Mouse (Mus musculus) mesoderm, embryonic 11.5 days (tissue): ENCODE measurements around the gene Klhl23.
A peak's percentile ranks its signal among the peaks of the same experiment; 100 is the strongest.
"Not testable (repeated sequence)": the region's sequence is repeated elsewhere in the genome, so short reads cannot be mapped to it uniquely, and the experiment has no call there.

ENCODE experiments used
- DNase-seq: peaks from one replicate; pipeline ENCODE4 v3.0.0-alpha.2; 2012; ENCODE audit warnings: low read depth, low spot score

Gene Klhl23

DNA sequence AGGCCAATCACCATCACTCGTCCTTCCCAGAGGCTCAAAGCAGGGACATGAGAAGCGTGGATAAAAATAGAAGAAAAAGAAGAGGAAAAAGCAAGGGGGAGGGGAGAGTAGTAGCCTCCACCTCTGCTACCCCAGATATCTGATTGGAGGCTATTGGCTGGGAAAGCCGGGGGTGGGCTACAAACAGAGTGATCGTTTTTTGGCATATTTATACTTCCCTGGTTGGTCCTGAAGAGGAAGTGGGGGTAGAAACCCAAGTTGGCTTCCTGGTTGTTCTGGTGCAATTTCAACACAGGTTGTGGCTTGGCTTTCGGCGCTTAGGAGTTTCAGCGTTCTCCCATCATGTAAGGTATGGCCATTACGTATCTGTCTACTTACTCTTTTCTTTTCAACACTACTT, at the start of gene Klhl23:
Gene Klhl23, plus strand, starts transcription at position 234 of the 400 bp plus-strand sequence.
- peak; percentile 7 for DNase-seq

DNA sequence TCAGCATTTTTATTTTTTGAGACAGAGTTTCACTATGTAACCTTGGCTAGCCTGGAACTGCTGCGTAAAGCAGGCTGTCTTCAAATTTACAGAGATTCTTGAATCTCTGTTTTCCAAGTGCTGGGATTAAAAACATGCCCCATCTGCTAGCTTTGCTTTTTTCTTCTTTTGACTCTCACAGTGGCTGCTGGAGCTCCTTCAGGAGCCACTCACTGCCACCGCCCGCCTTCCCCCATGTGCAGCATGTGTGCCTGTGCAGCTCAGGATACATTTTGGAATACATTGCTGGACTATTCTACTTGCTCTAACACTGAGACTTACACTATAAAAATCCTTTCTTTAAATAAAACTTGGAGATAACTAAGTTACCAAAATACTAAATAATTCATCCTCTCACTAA, 48.4 kb upstream of the Klhl23 start:
- DNase-seq: no peak

DNA sequence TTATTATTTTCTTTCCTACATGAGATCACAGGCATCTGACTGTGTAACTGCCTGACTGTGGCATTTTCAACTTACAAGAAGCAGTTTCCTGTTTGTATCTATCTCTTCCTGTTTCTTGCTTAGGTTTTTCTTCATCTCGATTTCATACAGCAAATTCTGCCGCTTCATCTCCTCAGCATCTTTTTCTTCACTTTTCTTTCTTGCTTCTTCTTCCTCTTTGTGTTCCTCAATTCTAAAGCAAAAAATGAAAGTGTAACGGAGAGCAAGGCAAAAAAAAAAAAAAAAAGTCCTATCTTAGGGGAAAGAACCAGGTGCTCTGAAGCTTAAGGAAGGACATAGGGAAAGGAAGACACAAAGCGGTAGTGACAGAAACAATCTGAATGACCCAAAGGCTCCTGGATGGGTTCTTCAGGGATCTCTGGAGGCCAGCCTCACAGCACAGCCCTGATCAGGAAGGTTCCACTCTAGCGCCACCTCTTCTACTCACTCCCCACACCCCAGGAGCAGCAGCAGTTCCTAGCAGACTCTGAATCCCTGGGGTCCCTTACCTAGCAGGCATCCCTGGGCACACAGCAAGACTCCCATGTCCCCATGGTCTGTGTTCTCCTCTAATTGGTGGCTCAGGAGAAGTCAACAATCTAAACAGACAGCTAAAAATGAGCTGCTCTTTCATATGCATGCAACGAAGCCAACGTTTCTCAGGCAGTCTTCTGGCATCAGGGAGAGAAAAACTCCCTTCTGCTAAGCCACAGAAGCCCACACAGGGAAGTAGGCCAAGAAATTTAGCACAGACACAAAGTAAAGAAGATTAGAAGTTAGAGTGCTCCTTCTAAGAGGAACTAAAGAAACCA, 43.5 kb upstream of the Klhl23 start:
- DNase-seq: no peak

DNA sequence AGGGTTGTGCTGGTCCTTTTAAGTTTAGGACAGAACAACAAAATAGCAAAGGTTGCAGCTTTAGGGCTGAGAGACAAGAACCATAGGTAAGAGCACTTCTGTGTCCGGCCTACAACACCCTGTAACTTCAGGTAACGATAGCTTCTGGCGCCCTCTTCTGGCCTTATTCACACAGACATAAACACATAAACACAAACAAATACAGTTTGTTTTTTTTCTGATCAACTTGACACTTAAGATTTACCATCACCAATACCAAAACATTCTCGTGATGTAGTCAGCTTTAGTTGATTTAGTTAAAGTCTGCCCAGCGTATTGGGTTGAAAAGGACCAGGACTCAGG, 42.9 kb upstream of the Klhl23 start:
- no peak for DNase-seq

DNA sequence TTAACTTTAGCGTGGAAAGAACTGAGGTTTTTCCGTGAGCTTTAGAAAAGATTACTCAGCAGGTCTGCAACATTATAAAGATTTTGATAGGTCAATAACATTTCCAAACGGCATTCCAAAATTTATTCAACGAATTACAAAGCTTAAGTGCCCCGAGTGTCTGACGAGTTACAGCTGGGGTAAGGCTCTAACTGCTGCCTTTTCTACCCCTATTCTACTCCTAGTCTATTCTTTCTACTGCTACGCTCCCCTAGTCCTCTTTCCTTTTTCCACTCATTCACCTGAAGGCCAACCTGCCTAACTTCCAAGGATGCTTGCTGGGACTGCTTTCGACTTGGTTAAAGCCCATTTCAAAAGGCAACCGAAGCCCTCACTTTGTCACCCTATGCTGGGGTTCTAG, 32.8 kb upstream of the Klhl23 start:
- no peak for DNase-seq

DNA sequence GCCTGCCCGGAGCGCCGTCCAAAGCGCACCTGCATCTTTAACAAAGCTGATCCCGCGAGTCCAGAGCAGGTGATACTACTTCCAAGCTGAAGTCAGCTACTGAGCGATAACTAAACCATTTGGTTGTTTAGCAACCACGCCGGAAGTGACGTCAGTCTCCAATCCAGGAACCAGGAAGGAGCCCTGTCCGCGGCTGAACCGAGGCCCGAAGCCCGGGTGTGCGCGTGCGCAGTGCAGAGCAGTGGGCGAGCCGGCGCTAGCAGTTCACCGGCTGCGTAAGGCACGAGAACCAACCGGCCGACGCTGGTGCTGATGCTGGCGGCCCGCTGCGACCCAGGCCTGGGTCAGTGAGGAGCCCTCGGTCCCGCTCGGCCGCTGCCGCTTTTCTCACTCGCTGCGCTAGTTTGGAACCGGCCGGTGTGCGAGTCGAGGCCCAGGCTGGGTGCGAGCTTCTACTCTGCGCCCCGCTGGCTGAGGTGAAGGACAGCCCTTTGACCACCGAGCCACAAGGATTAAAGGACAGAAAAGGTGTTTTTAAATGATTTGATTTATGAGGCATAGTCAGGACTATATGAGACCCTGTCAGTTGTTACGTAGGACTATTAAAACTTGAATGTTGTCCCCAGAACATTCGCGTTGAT, 32.2 kb upstream of the Klhl23 start, which contains the start of the genes Ccdc173 and Phospho2:
Gene Ccdc173, minus strand, starts transcription at position 147 of the 641 bp plus-strand sequence.
Gene Phospho2, plus strand, starts transcription at position 195 of the 641 bp plus-strand sequence.
- DNase-seq: peak; percentile 99

DNA sequence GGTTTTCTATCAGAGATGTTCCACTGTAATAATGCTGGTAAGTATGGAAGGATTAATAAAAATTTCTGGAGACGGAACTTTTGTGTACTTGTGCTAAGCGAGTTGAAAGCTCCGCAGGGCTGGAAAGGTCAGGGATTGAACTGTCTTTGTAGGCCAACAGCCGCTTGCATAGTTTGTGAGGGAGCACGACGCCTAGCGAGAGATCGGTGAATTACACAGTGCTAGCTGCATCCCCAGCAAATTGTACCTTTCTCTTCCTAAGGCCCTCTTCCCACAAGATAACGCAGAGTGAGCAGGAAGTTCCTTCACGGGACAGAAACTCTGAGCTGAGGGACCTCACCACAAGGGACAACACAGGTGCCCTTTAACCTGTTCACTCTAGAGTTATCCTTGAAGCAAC, 31.5 kb upstream of the Klhl23 start:
- peak; percentile 91 for DNase-seq

DNA sequence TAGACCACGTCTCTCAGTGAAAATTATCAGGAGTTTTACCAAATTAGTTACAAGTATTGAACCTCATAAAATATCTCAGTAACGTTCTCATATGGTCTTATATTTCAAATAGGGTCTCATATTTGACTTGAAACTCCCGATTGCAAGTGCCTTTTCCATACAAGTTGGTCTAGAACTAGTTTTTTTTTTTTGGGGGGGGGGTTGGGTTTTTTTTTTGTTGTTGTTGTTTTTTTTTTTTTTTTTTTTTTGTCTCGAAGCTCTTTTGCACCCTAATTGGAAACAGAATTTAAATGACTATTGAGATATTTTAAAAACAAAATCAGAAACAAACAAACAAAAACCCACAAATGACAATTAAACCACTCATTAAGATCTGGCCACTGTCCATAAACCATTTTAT, 31.0 kb upstream of the Klhl23 start:
- DNase-seq: no peak

DNA sequence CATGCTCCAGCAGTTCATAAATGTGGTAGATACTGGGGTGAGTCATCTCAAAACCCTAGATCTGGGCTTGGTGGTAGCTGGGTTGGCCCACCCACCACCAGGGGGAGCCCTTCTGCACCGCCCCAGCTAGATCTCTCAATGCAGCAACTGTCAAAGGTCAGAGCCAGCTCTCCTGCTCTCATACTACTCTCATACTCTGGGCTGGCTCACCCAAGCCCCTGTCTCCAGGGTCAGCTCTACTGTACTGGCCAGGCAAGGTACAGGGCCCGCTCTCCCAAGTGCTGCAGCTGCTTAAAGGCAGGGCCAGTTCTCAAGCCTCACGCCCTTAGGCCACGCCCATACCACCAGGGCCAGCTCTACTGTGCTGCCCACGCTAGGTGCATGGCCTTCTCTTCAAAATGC, 18.8 kb upstream of the Klhl23 start:
- DNase-seq: peak; percentile 7

DNA sequence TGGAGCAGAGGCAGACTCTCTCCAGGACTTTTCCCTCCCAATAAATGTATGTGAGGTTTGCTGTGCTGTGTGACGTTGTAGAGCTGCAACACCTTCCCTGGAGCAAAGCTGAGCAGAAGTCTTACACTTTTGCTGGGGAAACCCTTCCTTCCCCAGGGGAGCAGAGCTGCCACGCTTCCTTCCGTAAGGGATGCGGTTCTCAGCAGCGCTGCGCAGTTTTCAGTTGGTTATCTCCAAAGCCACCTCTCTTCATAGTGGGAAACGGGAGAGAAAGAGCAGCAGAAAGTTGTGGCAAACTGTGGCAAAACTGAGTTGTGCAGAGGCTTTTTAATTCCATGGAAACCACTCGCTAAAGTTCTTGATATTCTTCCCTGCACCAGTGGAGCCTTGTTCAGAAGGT, 18.0 kb upstream of the Klhl23 start:
- DNase-seq: no peak

DNA sequence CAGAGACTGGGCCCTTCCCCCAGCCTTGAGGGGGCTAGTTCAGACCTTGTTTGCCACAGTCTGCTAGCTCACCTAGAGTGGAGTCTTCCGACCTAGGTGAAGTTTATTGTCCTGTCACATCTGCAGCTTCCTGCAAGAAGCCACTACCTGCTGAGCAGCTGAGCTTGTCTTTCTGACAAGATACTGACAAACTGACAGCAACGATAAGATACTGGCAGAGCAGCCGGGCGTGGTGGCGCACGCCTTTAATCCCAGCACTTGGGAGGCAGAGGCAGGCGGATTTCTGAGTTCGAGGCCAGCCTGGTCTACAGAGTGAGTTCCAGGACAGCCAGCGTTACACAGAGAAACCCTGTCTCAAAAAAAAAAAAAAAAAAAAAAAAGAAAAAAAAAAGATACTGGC, 17.1 kb upstream of the Klhl23 start:
- not testable (repeated sequence) for DNase-seq

DNA sequence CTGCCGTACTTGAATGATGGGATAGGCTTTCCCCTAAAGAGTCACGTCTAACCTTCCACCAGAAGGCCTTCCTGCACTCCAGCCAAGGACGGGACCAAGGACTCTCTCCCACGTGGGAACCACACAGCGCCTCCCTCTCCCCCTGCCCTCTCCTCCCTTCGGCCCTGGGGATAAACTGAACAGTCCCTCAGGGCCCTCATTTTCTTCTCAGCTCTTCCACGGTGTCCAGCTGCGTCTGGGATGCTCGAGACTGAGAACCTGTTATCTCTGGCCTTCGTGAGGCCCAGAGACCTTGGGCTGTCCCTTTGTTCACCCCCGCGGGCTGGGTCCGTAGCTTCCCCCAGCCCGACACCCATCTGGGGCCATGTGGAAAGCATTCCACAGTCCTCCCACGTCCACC, 11.6 kb upstream of the Klhl23 start:
- DNase-seq: no peak

DNA sequence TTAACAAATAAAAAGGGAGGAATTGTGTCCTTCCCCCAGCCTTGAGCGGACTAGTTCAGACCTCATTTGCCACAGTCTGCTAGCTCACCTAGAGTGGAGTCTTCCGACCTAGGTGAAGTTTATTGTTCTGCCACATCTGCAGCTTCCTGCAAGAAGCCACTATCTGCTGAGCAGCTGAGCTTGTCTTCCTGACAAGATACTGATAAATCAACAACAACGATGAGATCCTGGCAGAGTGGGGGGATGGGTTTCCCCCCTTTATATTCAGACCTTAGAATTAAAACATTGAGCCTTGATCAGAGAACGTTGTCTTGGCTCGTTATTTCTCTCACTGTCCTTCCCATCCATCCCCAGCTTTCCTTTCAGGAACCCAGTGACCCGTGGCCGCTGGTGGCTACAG, 10.4 kb upstream of the Klhl23 start:
- DNase-seq: not testable (repeated sequence)

DNA sequence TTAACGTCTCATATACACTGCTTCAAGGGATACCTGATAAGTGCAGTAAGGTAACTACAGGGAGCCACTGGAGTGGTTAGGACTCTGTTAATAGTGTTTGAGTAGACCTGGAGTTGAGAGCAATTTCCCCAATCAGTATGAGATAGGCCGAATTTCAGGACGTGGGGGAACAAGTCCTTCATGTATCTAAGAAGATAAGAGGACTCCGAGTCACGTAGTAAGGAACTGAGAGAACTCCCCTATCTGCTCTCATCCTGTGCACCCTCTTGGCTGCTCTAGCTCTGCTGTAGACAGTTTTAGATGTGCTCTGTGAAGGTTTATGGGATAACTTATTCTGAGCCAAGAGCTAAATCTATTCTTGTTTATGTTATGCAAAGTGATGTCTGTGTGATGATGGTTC, 5.2 kb upstream of the Klhl23 start:
- DNase-seq: no peak

DNA sequence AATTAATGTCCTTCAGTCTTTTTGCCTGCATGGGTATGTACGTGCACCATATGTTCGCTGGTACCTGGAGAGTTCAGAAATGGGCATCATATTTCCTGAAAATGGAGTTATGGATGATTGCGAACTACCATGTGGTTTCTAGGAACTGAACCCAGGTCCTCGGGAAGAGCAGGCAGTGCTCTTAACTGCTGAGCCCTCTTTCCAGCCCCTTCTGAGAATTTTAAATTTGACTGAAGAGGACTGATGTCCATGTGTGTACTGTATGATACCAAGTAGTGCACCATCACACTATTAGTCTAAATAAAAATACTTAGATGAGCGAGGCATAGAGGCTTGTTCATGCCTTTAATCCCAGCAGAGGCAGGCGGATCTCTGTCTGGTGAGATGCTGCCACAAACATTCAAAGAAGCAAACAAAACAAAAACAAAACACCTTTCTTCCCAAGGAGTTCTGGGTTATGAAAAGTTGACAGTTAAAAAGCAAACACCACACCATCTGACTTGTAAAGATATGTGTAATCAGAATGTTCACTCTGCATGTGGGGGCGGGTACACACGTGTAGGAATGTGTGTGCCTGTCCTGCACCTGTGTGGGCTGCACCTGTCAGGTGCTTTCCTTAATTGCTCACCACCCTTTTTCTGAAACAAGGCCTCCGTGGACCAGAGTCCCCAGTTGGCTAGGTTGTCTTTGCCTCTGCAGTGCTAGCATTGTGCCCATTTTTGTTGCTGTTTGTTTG, 3.2 kb upstream of the Klhl23 start:
- no peak for DNase-seq

DNA sequence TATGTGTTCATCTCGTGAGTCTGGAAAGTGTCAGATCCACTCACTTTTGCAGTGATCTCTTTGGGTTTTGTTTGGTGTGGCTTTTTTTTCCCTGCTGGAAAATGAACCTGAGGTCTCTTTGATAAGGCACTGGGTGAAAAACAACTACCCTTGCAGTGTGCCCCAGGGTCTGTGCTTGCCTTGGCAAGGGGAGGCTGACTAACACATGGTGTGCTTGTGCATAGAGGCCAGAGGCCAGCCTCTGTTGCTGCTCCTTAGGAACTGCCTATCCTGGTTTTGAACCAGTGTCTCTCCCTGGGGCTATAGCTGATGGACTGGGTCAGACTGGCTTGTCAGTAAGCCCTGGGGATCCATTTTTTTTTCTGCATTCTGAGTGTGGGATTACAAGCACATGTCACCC, 1.5 kb upstream of the Klhl23 start:
- DNase-seq: no peak

DNA sequence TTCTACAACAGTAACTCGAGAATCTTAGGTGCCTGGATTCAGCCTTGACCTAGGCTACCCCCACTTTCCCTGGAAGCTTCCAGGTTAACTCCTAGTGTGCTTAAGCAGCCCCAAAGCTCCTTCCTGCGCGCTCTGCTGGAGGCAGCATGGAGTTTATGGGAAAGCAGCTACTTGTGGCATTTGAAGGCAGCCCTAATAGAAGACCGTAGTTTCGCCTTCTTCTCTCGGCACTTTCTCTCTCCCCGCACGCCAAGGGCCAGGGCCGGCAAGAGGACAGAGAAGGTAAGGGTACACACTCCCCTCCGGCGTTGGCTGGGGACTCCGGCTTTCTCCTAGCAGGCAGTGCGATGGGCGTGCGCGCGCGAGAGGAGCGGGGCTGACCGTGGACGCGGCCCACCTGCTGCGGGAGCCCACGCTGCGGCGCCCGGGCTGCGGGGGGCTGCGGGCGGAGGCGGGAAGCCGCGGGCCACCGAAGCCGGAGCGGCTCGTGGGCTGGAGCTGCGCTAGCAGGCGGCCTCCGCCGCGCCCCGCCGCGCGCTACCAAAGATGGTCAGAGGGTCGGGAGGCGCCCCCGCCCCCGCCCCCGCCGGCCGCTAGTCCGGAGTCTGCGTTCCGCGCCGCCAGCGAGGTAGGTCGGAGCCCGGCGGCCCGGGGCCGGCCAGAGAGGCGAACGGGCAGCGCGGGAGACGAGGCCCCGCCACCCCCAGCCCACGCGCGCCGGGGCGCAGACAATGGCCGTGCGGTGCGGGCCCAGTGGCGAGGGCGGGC, 801 bp downstream of the Klhl23 start:
- DNase-seq: peak; percentile 58

DNA sequence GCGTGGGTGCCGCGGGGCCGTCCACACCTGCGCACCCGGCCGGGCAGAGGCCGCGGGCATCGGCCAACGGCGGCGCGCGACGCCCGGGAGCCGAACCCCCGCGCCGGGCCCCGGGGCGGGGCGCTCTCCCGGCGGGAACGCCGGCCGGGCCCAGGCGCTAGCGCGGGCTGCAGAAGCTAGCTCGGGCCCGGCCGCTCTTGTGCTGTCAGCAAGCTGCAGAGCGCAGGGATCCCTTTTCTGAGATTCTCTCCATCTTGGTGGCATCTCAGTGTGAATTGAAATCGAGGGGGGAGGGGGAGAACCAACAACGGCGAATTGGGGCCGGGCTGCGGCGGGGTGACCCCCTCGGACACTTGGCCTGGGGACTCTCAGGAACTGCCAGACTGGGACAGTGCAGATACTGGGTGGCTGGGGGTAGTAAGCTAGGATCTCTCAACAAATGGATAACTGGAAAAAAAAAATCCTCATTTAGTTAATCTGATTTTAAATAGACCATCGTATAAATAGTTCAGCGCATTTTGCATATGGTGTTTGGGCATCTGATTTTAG, 1.5 kb downstream of the Klhl23 start:
- DNase-seq: peak; percentile 61

DNA sequence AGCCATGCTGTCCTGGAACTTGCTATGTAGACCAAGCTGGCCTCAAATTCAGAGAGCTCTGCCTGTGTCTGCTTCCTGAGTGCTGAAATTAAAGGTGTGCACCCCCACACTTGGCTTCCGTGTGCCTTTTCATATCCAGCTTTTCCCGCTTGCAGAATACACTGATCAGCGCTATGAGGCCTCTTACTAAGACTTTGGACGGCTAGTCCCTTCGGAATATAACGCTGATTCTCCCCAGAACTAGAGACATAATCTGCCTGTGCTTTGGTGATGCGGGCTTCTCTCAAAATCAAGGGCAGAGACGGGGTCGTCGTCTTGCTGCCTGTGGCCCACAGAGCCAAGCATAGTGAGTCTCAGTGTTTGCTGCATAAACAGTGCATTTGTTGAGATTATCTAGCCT, 4.2 kb downstream of the Klhl23 start:
- no peak for DNase-seq

DNA sequence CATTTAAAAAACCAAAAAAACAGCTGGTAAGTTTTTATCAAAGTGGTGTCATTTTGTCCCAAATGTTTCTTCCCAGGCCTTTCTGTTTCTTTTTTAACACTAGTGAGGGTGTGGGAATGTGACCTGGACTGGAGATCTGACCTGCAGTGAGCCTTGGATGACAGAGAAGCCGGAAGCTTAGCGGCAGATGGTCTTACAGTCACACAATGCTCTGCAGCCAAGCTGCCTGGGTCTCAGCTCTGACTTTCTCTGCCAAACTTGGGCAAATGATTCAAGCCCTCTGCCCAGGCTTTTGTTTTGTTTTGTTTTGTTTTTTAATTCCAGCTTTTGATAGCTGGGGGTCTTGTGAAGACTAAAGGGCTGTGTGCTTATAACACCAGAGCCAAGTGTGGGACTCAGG, 4.6 kb downstream of the Klhl23 start:
- no peak for DNase-seq

DNA sequence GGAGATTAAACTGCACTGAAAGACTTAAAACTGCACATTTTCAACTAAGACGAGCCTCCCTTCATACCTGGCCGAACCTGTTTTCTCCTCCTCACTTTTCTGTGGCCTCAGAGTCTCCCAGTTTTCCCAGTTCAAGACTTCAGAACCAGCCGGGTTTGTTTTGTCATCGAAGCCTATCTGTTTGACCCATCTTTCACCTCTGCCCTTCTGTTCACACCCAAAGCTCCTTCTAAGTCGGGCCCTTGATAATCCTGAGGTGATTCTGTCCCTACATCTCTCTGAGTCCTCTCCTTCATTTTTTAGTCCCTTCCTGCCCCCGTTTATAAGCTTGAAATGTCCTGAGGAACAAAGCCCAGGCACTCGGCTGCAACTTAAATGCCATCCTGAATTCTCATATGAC, 6.3 kb downstream of the Klhl23 start:
- DNase-seq: no peak
